In the genomic region with DNA sequence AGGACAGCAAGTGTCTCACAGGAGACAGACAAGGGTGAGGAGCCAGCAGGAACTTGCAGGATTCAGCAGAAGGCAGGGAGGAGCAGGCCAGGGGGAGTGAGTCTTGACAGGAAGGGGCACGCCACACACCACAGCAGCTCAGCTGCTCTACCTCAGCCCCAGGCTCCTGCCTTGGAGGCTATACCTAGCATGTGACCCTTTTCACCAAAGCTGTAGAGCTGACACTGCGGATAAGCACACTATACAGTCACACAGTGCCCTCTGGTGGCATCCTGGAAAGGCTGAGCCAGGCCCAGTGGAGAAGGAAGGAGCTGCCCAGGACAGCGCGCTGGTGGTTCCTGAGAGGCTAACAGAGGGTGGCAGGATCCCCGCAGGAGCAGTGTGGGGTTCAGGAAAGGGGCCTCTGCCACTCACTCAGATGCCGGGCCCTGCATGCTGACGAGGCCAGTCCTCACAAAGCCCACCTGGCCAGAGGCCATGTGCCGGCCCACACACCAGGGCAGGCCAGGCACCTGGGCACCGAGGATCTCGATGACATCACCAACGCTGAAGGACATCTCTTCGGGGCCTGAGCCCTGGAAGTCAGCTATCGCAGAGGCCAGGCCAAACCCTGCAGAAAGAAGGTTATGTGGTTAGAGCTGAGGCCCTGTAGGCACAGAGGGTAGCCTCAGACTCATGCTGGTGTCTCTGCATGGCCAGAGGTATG, we compare ENCODE assay signal across 8 mouse cellular contexts. TPM values are rescaled to one million over a fixed set of nuclear protein-coding genes. Genes with fewer than 3 reads are reported as not detected.
DNase-seq lines count a peak whose midpoint lies in the region; ATAC-seq and TF ChIP-seq lines count a peak whose summit lies in the region.

No protein-coding gene starts in this region.

- DNase-seq in urinary bladder, postnatal 25 days (ENCODE audit: low spot score): peak; percentile 63
- DNase-seq in urinary bladder, adult 2 months (ENCODE audit: low spot score): no peak
- peak; percentile 54 for DNase-seq in gastrocnemius, postnatal 25 days
- DNase-seq in kidney, adult 9 months: peak; percentile 69
- DNase-seq in liver: peak; percentile 66
- peak; percentile 36 for DNase-seq in telencephalon, adult 2 months (ENCODE audit: low read depth, low spot score)

- H3K27ac ChIP-seq in cortical plate, adult 2 months (ENCODE audit: insufficient read depth, low read length): no peak overlapping the region

- no peak for TF ChIP-seq POLR2A in cortical plate, adult 2 months (IDR thresholded peaks at IDR 0.05; ENCODE audit: extremely low read depth, insufficient read depth, low read length)

- TF ChIP-seq CTCF in cortical plate, adult 2 months (IDR thresholded peaks at IDR 0.05; ENCODE audit: extremely low read depth, insufficient read depth, low read length): peak; percentile 97

- H3K4me1 ChIP-seq in cortical plate, adult 2 months (ENCODE audit: control insufficient read depth, insufficient read depth, low read length): no peaks in the 10 kb centered on the region

- ATAC-seq in monocyte, adult 5-6 weeks (replicated peaks; ENCODE audit: insufficient number of reproducible peaks, low FRiP score, low TSS enrichment, poor library complexity, severe bottlenecking): peak; percentile 48; the same call in 1 of the 2 replicates

- H3K4me3 ChIP-seq in cortical plate, adult 2 months (ENCODE audit: insufficient read depth, low read length): no peak overlapping the region

RNA-seq across cellular contexts. Expression of a gene that starts 26.0 kb away (rescaled TPM):
- polyA plus RNA-seq in urinary bladder, adult 2 months (2012; rRNA removed): 2.4 and 3.2 TPM in 2 replicates
- polyA plus RNA-seq in cortical plate, adult 2 months (2012; rRNA removed): 1.2 and 1.4 TPM in 2 replicates
- 1 to 10 TPM; 1.8 to 2.1 TPM for total RNA-seq in gastrocnemius, postnatal 25 days (2021)
- total RNA-seq in monocyte, adult 5-6 weeks (2017): 8.3 to 17.8 TPM (median 12.1 TPM) in 3 replicates

RNA-seq across cellular contexts. Expression of a gene that starts 34.2 kb away (rescaled TPM):
- polyA plus RNA-seq in urinary bladder, adult 2 months (2012; rRNA removed): 90.2 and 126 TPM in 2 replicates
- 6.5 and 6.9 TPM in 2 replicates for polyA plus RNA-seq in cortical plate, adult 2 months (2012; rRNA removed)
- total RNA-seq in gastrocnemius, postnatal 25 days (2021): 10 to 100 TPM; 37.4 to 46.7 TPM
- total RNA-seq in monocyte, adult 5-6 weeks (2017): not detected in 3 replicates

RNA-seq across cellular contexts. Expression of a gene that starts 43.9 kb away (rescaled TPM):
- 3.7 and 4.4 TPM in 2 replicates for polyA plus RNA-seq in urinary bladder, adult 2 months (2012; rRNA removed)
- 145 and 176 TPM in 2 replicates for polyA plus RNA-seq in cortical plate, adult 2 months (2012; rRNA removed)
- total RNA-seq in gastrocnemius, postnatal 25 days (2021): 10 to 100 TPM; 33.4 to 42.7 TPM
- 1.4 to 5.4 TPM in 2 of 3 replicates, not detected in the other for total RNA-seq in monocyte, adult 5-6 weeks (2017)

Comparison
In these comparisons a context has a peak if more than half of its experiments do, and no peak if none do; other contexts are left out.
1. RNA of a gene that starts 34.2 kb away (total RNA-seq): 37.4 to 46.7 TPM in gastrocnemius, postnatal 25 days; not detected in monocyte, adult 5-6 weeks; every median in the first group is over 10 times any median in the second.